In genomic region chr6:102583578-102583977, GRCm38 (mm10) we compare ENCODE assay signal across 18 mouse cellular contexts. TPM values are rescaled to one million over a fixed set of nuclear protein-coding genes. Genes with fewer than 3 reads are reported as not detected.
DNase-seq lines count a peak whose midpoint lies in the region; ATAC-seq and TF ChIP-seq lines count a peak whose summit lies in the region.
"Had no signal": no experiment of that assay in that cellular context is flagged by ENCODE, and none has a peak within 500 bp of the region (broad histone marks: within the 10 kb centered on the region; RNA-seq: fewer than 3 reads in every experiment).

No protein-coding gene starts in this region.

- H3K27ac ChIP-seq in midbrain, embryonic 11.5 days (ENCODE audit: low read depth, low read length): no peak overlapping the region
- H3K27ac ChIP-seq in midbrain, embryonic 15.5 days: no peak overlapping the region
- H3K27ac ChIP-seq in midbrain, embryonic 13.5 days: no peak overlapping the region
- no peak overlapping the region for H3K27ac ChIP-seq in midbrain, embryonic 10.5 days (replicated peaks)
- H3K27ac ChIP-seq: embryonic facial prominence, embryonic 10.5 days; embryonic facial prominence, embryonic 12.5 days; forebrain, embryonic 13.5 days had no signal

- H3K4me3 ChIP-seq in midbrain, embryonic 11.5 days (ENCODE audit: low read depth, low read length): no peak overlapping the region
- H3K4me3 ChIP-seq in midbrain, embryonic 15.5 days: no peak overlapping the region
- no peak overlapping the region for H3K4me3 ChIP-seq in midbrain, embryonic 13.5 days (replicated peaks)
- no peak overlapping the region for H3K4me3 ChIP-seq in midbrain, embryonic 10.5 days
- H3K4me3 ChIP-seq: embryonic facial prominence, embryonic 10.5 days; embryonic facial prominence, embryonic 12.5 days; forebrain, embryonic 13.5 days had no signal

- TF ChIP-seq CTCF in brain, embryonic 14.5 days (IDR thresholded peaks at IDR 0.05; ENCODE audit: borderline replicate concordance, extremely low read depth, insufficient read depth, insufficient read length): no peak

- no peak overlapping the region for H3K9ac ChIP-seq in midbrain, embryonic 11.5 days (ENCODE audit: low read length)
- H3K9ac ChIP-seq in midbrain, embryonic 15.5 days: no peak overlapping the region
- H3K9ac ChIP-seq in midbrain, embryonic 13.5 days (replicated peaks): no peak overlapping the region
- H3K9ac ChIP-seq: embryonic facial prominence, embryonic 12.5 days; forebrain, embryonic 13.5 days had no signal

- ATAC-seq in midbrain, embryonic 11.5 days (ENCODE audit: low FRiP score): peak; percentile 58; the same call in 1 of the 2 replicates
- ATAC-seq in midbrain, embryonic 15.5 days (replicated peaks): no peak; the same call in 1 of the 2 replicates
- ATAC-seq in midbrain, embryonic 13.5 days: peak; percentile 68
- ATAC-seq: forebrain, embryonic 13.5 days; forebrain, embryonic 16.5 days had no signal

- no peaks in the 10 kb centered on the region for H3K4me1 ChIP-seq in midbrain, embryonic 11.5 days (ENCODE audit: control insufficient read depth, insufficient read depth, low read length)
- no peaks in the 10 kb centered on the region for H3K4me1 ChIP-seq in midbrain, embryonic 15.5 days
- no peaks in the 10 kb centered on the region; the same call in 1 of the 2 replicates for H3K4me1 ChIP-seq in midbrain, embryonic 13.5 days (replicated peaks)
- no peaks in the 10 kb centered on the region for H3K4me1 ChIP-seq in midbrain, embryonic 10.5 days
- H3K4me1 ChIP-seq: embryonic facial prominence, embryonic 10.5 days; embryonic facial prominence, embryonic 12.5 days; forebrain, embryonic 13.5 days had no signal

- WGBS in midbrain, embryonic 11.5 days: 71% methylated on average over 2 of the region's 2 CpGs
- WGBS in midbrain, embryonic 15.5 days: 46% methylated on average over 2 of the region's 2 CpGs
- 64% methylated on average over 2 of the region's 2 CpGs for WGBS in midbrain, embryonic 13.5 days
- WGBS in midbrain, embryonic 10.5 days: 89% methylated on average over 2 of the region's 2 CpGs

- no peaks in the 10 kb centered on the region for H3K27me3 ChIP-seq in midbrain, embryonic 11.5 days (ENCODE audit: control insufficient read depth, insufficient read depth, low read length)
- H3K27me3 ChIP-seq in midbrain, embryonic 15.5 days (replicated peaks): no peaks in the 10 kb centered on the region
- H3K27me3 ChIP-seq in midbrain, embryonic 13.5 days: no peaks in the 10 kb centered on the region
- no peaks in the 10 kb centered on the region for H3K27me3 ChIP-seq in midbrain, embryonic 10.5 days (ENCODE audit: low read depth, poor library complexity, severe bottlenecking)
- H3K27me3 ChIP-seq: embryonic facial prominence, embryonic 12.5 days; forebrain, embryonic 13.5 days had no signal

- no peak overlapping the region for H3K4me2 ChIP-seq in midbrain, embryonic 11.5 days
- H3K4me2 ChIP-seq in midbrain, embryonic 15.5 days: no peak overlapping the region
- no peak overlapping the region for H3K4me2 ChIP-seq in midbrain, embryonic 13.5 days (replicated peaks)
- H3K4me2 ChIP-seq: embryonic facial prominence, embryonic 12.5 days; forebrain, embryonic 13.5 days had no signal

- H3K36me3 ChIP-seq in midbrain, embryonic 11.5 days (ENCODE audit: control insufficient read depth, insufficient read depth, low read length): no peaks in the 10 kb centered on the region
- H3K36me3 ChIP-seq in midbrain, embryonic 15.5 days (replicated peaks): no peaks in the 10 kb centered on the region
- H3K36me3 ChIP-seq in midbrain, embryonic 13.5 days: no peaks in the 10 kb centered on the region
- H3K36me3 ChIP-seq in midbrain, embryonic 10.5 days: no peaks in the 10 kb centered on the region
- H3K36me3 ChIP-seq: embryonic facial prominence, embryonic 10.5 days; embryonic facial prominence, embryonic 12.5 days had no signal

- TF ChIP-seq POLR2A in brain, embryonic 14.5 days (IDR thresholded peaks at IDR 0.05; ENCODE audit: borderline replicate concordance, extremely low read depth, insufficient read depth, insufficient read length, poor library complexity, severe bottlenecking): no peak

- no peaks in the 10 kb centered on the region for H3K9me3 ChIP-seq in midbrain, embryonic 11.5 days (ENCODE audit: control insufficient read depth, low read length)
- H3K9me3 ChIP-seq in midbrain, embryonic 15.5 days: no peaks in the 10 kb centered on the region
- H3K9me3 ChIP-seq in midbrain, embryonic 13.5 days: no peaks in the 10 kb centered on the region
- 0 out of 2 replicates have a peak, but pooled peaks cover 3% of the 10 kb centered on the region for H3K9me3 ChIP-seq in midbrain, embryonic 10.5 days (replicated peaks)
- H3K9me3 ChIP-seq: embryonic facial prominence, embryonic 10.5 days; embryonic facial prominence, embryonic 12.5 days; forebrain, embryonic 13.5 days had no signal

- peak; percentile 69 for DNase-seq in midbrain, embryonic 11.5 days (ENCODE audit: low spot score, missing footprints)
- no peak for DNase-seq in midbrain, embryonic 10.5 days (ENCODE audit: low spot score)
- peak; percentile 46 for DNase-seq in brain, embryonic 14.5 days (ENCODE audit: low read depth)
- DNase-seq in kidney, postnatal 14 days: no peak
- DNase-seq: adrenal gland, adult 2 months; adrenal gland, postnatal 10 days; adrenal gland, postnatal 25 days; cerebellum, adult 11-12 months; cerebellum, adult 2 months; cerebellum, adult 9-10 months; cerebellum, postnatal 10 days; cerebellum, postnatal 25 days had no signal

RNA-seq across cellular contexts. Expression of gene Cntn3, which starts 10.7 kb away (rescaled TPM):
- polyA plus RNA-seq in midbrain, embryonic 11.5 days (2014; fragmentation: Nextera tagmentation; extraction: Ambion mirVana): 0.98 and 1.4 TPM in 2 replicates
- polyA plus RNA-seq in midbrain, embryonic 15.5 days (2015; fragmentation: Nextera tagmentation; extraction: Ambion mirVana): 3.8 TPM in 2 replicates
- 1.8 and 1.9 TPM in 2 replicates for polyA plus RNA-seq in midbrain, embryonic 13.5 days (2015; fragmentation: Nextera tagmentation; extraction: Ambion mirVana)
- 0.47 and 0.53 TPM in 2 replicates for polyA plus RNA-seq in midbrain, embryonic 10.5 days (2016; fragmentation: Nextera tagmentation; extraction: Ambion mirVana)
- 2.9 and 4.5 TPM in 2 replicates for polyA plus RNA-seq in brain, embryonic 14.5 days (2012; rRNA removed)
- polyA plus RNA-seq: adrenal gland, adult 2 months had no signal

Comparison
In these comparisons a context has a peak if more than half of its experiments do, and no peak if none do; other contexts are left out.
1. DNase-seq: peak in midbrain, embryonic 11.5 days (single experiment) and brain, embryonic 14.5 days (single experiment); none in midbrain, embryonic 10.5 days (single experiment) and kidney, postnatal 14 days (single experiment).